Mouse (Mus musculus) limb, embryonic 15.5 days (tissue): ENCODE results near the gene Heatr5b. TPM values are rescaled to one million over a fixed set of nuclear protein-coding genes. Genes with fewer than 3 reads are reported as not detected.

Experiments used
- ATAC-seq: fragments of 200-750 bp; cut with Nextera tagmentation; 2 replicates; pipeline ENCODE4 v1.8.0; 2017; ENCODE audit warnings: low read depth, moderate TSS enrichment; ENCODE audit not compliant: insufficient number of reproducible peaks, low FRiP score, low TSS enrichment
- H3K27ac ChIP-seq: fragments of 300-500 bp; sonication (generic); 2 replicates; pipeline ENCODE4 v1.5.1; 2015; ENCODE audit warnings: moderate library complexity, mild to moderate bottlenecking, inconsistent platforms
- H3K27me3 ChIP-seq: fragments of 300-500 bp; sonication (generic); 2 replicates; pipeline ENCODE4 v1.6.1; 2015; ENCODE audit warnings: inconsistent platforms
- H3K36me3 ChIP-seq: fragments of 300-500 bp; sonication (generic); 2 replicates; pipeline ENCODE4 v1.6.1; 2015; ENCODE audit warnings: inconsistent platforms
- H3K4me1 ChIP-seq: fragments of 300-500 bp; sonication (generic); 2 replicates; pipeline ENCODE4 v1.6.1; 2015; ENCODE audit warnings: inconsistent platforms
- H3K4me2 ChIP-seq: fragments of 300-500 bp; sonication (generic); 2 replicates; pipeline ENCODE4 v1.6.1; 2015; ENCODE audit warnings: mild to moderate bottlenecking, inconsistent platforms
- H3K4me3 ChIP-seq: fragments of 300-500 bp; sonication (generic); 2 replicates; pipeline ENCODE4 v1.5.1; 2015; ENCODE audit warnings: mild to moderate bottlenecking, inconsistent platforms
- H3K9ac ChIP-seq: fragments of 300-500 bp; sonication (generic); 2 replicates; pipeline ENCODE4 v1.6.1; 2015; ENCODE audit warnings: inconsistent platforms
- H3K9me3 ChIP-seq: fragments of 300-500 bp; sonication (generic); 2 replicates; pipeline ENCODE4 v1.6.1; 2016; ENCODE audit warnings: inconsistent platforms
- WGBS: fragments of 180-500 bp; shearing (Covaris S2); methylation state at CpG from one replicate; pipeline ENCODE4 v1.1.7; 2015; 5-methylcytosine and 5-hydroxymethylcytosine counted together
- polyA plus RNA-seq: library from polyadenylated mRNA; unstranded; fragments of >200 nt; fragmentation: Nextera tagmentation; extraction: Ambion mirVana; gene quantifications from 2 replicates; pipeline ENCODE4 v1.2.1, GENCODE M21; 2015

Gene Heatr5b
- polyA plus RNA-seq, 1 experiment from 2014 or later, result 12.0 TPM

DNA sequence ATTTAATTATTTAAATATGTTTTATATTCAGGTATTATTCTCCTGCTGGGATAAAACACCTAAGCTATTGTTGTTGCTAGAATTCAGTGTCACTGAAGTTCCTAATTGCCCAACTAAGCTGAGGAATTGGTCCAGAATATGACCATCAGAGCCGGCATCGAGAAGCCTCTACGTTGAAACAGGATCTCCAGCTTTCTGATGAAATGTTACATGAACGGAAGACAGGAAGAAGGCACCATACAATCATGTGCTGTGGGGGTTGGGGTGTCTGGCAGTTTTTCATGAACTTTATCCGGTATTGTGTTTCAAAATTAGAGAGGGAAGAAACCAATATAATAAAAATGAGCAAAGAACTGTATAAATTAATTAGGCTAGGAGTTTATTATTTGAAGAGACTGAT, 71.9 kb downstream of the Heatr5b start:
- no peaks in the 10 kb centered on the region for H3K9me3 ChIP-seq
- H3K9ac ChIP-seq, result no peak overlapping the region
- H3K4me3 ChIP-seq, result no peak overlapping the region
- WGBS, result 81% methylated on average over 5 of the region's 5 CpGs
- ATAC-seq, result no peak
- no peak overlapping the region for H3K4me2 ChIP-seq
- H3K27me3 ChIP-seq, result no peaks in the 10 kb centered on the region
- peaks cover 42% of the 10 kb centered on the region for H3K36me3 ChIP-seq
- no peak overlapping the region for H3K27ac ChIP-seq
- H3K4me1 ChIP-seq, result no peaks in the 10 kb centered on the region

DNA sequence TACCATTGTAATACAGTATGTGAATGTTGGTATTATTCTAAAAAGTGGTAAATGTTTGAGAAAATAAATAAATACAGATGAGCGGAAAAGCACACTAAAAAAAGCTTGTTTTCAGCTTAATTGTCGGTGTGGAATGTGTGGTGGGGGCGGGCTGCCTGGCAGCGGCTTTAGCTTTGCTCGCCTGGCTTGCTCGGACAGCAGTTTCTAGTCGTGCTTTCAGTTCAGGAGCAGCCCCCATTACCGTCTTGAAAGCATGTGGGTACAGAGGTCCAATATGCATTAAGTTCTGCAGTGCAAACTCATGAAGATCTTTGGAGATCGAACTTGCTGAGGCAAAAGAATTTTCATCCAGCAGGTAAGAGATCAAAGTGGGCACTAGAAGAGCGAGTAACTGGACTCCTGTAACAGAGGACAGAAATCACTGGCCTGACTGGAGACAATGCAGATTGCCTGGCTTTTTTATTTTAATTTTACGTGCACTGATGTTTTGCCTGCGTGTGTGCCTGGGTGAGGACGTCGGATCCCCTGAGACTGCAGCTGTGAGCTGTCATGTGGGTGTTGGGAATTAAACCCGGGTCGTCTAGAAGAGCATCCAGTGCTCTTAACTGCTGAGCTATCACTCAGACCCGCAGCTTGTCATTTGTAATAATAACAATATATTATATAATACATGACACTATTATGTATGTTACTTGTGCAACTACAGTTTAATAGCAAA, 82.1 kb downstream of the Heatr5b start:
- H3K27ac ChIP-seq, result no peak overlapping the region
- no peaks in the 10 kb centered on the region for H3K4me1 ChIP-seq
- WGBS, result 58% methylated on average over 17 of the region's 17 CpGs
- H3K27me3 ChIP-seq, result no peaks in the 10 kb centered on the region
- peaks cover 37% of the 10 kb centered on the region for H3K36me3 ChIP-seq
- no peak overlapping the region for H3K9ac ChIP-seq
- H3K4me3 ChIP-seq, result no peak overlapping the region
- no peaks in the 10 kb centered on the region for H3K9me3 ChIP-seq
- ATAC-seq, result no peak
- H3K4me2 ChIP-seq, result no peak overlapping the region

DNA sequence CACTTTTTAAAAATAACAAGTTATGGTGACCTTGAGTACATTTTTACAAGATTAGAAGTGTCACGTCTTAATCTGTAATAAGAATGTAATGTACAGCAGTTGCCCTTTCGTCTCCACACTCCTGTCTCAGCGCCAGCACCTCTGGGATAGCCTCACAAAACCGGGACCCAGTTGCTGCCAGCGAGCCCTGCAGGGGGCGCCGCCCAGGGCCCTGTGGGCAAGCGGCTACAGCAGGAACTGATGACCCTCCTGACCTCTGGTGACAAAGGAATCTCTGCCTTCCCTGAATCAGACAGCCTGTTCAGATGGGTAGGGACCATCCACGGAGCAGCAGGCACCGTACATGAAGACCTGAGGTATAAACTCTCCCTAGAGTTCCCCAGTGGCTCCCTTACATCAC, 83.1 kb downstream of the Heatr5b start:
- Histone ChIP-seq H3K4me3 (no peak overlapping the region), H3K4me2 (no peak overlapping the region), H3K27ac (no peak overlapping the region), H3K27me3 (no peaks in the 10 kb centered on the region), H3K9me3 (no peaks in the 10 kb centered on the region), H3K4me1 (no peaks in the 10 kb centered on the region), H3K9ac (no peak overlapping the region), H3K36me3 (peaks cover 30% of the 10 kb centered on the region)
- 68% methylated on average over 10 of the region's 10 CpGs for WGBS
- ATAC-seq, result no peak

DNA sequence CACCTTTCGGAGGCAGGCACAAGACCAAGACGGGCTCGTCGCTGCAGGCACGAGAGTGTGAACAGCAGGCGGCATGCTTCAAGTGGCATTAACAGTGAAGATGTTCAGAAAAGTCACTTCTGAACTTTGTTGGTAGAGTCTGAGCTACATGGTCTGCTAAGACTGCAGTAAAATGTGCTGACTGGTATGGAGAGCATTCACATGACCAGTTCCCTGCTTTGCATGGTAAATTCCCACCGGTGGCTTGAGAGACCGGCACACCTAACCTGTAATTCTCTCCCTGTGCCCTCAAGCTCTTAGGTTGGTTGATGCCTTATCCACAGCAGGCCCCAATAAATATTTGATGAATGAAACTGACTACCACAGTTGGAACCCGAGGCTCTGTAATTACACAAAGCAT, 86.7 kb downstream of the Heatr5b start:
- Histone ChIP-seq H3K4me3 (no peak overlapping the region), H3K9ac (no peak overlapping the region), H3K9me3 (no peaks in the 10 kb centered on the region), H3K4me2 (no peak overlapping the region), H3K27ac (no peak overlapping the region), H3K4me1 (no peaks in the 10 kb centered on the region), H3K27me3 (no peaks in the 10 kb centered on the region), H3K36me3 (peaks cover 14% of the 10 kb centered on the region)
- WGBS, result 68% methylated on average over 9 of the region's 9 CpGs
- ATAC-seq, result no peak

DNA sequence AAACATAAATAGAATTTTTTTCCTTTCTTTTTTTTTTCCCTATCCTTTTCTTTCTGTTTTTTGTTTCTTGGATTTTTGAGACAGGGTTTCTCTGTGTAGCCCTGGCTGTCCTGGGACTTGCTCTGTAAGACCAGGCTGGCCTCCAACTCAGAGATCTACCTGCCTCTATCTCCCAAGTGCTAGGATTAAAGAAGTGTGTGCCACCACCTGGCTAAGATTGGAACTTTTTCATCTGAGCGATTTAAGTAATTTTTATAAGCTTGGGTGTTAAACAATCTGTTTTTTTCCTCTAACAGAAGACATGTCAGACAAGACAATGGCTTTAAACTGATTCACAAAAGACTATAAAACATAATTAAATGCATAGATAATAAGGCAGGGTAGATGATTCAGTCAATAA, 96.7 kb downstream of the Heatr5b start:
- H3K9ac ChIP-seq, result no peak overlapping the region
- no peaks in the 10 kb centered on the region for H3K9me3 ChIP-seq
- ATAC-seq, result no peak
- H3K4me3 ChIP-seq, result no peak overlapping the region
- no peak overlapping the region for H3K4me2 ChIP-seq
- peaks cover 17% of the 10 kb centered on the region for H3K4me1 ChIP-seq
- H3K27me3 ChIP-seq, result no peaks in the 10 kb centered on the region
- WGBS, result 38% methylated on average over 1 of the region's 1 CpGs
- no peak overlapping the region for H3K27ac ChIP-seq
- no peaks in the 10 kb centered on the region for H3K36me3 ChIP-seq

DNA sequence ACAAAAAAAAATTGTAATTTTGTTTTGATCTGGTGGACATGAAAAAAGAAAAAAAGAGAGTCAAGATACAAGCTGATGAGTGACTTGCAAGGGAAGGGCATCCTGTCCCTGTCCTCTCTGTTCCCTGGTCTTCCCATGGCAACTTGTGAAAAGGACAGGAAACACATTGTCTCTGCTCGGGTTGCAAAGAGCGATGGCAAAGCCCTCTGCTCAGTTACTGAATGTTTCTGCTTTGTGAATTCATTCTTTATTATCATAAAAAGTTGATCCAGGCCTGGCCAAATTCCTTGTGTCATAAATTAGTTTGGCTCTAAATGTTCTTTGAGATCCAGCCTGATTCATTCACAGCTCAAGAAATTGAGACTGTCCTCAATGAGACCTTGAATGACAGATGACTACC, 97.4 kb downstream of the Heatr5b start:
- no peak overlapping the region for H3K4me3 ChIP-seq
- H3K9me3 ChIP-seq, result no peaks in the 10 kb centered on the region
- no peak overlapping the region for H3K27ac ChIP-seq
- WGBS, result 49% methylated on average over 2 of the region's 2 CpGs
- peaks cover 17% of the 10 kb centered on the region for H3K4me1 ChIP-seq
- no peaks in the 10 kb centered on the region for H3K27me3 ChIP-seq
- no peaks in the 10 kb centered on the region for H3K36me3 ChIP-seq
- ATAC-seq, result no peak
- H3K4me2 ChIP-seq, result no peak overlapping the region
- H3K9ac ChIP-seq, result no peak overlapping the region

DNA sequence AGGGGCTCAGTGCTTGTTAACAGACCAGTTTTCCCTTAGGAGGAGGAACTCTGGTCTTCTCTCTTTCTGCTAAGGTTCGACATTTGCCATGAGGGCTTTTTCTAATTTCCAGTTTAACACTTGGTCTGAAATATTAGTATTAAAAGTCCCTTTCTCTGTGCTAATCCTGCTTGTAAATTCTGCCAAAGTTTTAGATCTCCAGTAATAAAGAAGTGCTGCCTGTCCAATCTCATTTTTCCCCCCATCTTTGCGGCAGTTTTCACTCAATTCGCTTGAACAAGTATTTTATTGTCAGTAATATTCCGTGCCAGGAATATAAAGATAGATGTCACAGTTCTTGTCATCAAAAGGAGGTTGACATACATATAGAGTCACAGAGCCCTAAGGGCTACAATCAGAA, 98.1 kb downstream of the Heatr5b start, which contains the start of gene Strn:
Gene Strn, minus strand, starts transcription at position 101 of the 400 bp plus-strand sequence.
- Histone ChIP-seq H3K9ac (peak within 1 kb of the TSS; percentile 98), H3K4me3 (peak within 1 kb of the TSS; percentile 98), H3K9me3 (no peaks in the 10 kb centered on the region), H3K36me3 (no peaks in the 10 kb centered on the region), H3K4me1 (peaks cover 18% of the 10 kb centered on the region), H3K4me2 (peak within 1 kb of the TSS; percentile 74), H3K27ac (peak within 1 kb of the TSS; percentile 94), H3K27me3 (no peaks in the 10 kb centered on the region)
- 27% methylated on average over 4 of the region's 4 CpGs for WGBS
- no peak for ATAC-seq

DNA sequence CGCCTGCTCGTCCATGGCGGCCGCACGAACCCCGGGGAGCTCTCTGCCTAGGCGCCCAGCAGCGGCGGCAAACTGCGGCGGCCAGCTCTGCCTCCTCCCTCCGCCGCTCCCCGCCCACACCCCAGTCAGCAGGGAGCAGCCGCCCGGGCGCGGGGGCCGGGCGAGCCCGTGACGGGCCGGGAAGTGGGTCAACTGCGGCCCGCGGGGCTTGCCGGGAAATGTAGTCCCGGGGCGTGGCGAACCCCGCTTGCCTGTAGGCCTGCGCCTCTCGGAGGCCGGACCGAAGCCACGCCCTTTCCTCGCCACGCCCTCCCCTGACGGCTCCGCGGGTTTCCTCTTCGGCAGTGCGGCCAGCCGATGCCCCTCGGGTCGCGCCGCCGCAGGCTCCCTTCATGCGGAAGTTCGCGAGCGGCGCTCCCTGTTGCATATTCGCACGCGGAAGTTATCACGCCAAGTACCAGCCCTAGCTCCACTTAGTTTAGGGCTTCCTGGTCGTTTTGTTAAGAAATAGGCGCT, 98.6 kb downstream of the Heatr5b start:
- H3K4me3 ChIP-seq, result peak overlapping the region; percentile 98

DNA sequence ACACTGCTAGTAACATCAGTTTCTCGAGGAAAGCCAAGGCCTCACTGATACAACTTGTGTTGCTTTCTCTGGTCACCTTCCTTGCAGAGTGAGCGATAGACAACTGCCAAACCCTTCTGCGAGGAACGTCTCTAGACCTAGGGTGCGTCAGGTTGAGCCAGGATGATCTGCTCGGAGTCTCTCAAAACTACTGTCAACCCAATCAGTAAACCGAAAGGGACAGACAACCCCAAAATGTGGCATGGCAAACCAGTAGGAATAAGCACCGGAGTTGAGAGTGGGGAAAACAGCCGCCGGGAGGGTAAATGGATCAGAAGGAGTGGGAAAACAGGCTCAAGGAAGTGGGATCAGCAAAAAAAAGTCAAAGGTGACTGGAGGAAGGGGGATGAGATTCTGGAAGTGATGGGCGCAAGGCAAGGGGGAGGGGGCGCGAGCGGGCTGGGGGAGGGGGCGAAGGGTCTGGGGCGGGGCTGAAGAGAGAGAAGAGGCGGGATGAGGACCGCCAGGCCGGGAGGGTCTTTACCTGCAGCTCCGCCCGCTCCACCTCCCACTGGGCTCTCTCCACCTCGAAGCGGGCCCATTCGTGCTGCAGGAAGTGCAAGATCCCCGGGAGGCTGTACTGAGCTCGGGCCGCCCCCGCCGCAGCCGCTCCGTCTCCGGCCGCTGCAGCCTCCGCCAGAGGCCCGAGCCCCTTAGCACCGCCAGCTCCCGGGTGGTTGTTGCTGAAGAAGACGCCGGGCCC, 99.3 kb downstream of the Heatr5b start:
- H3K27me3 ChIP-seq, result no peaks in the 10 kb centered on the region
- H3K27ac ChIP-seq, result peak overlapping the region; percentile 94
- H3K9ac ChIP-seq, result peak overlapping the region; percentile 98
- peak overlapping the region; percentile 53 for H3K4me2 ChIP-seq
- H3K4me1 ChIP-seq, result peaks cover 21% of the 10 kb centered on the region
- H3K4me3 ChIP-seq, result peak overlapping the region; percentile 98
- ATAC-seq, result peak; percentile 81
- no peaks in the 10 kb centered on the region for H3K9me3 ChIP-seq
- H3K36me3 ChIP-seq, result no peaks in the 10 kb centered on the region
- whole genome bisulfite sequencing, result under 1% methylated on average over 34 of the region's 39 CpGs

More for the DNA sequence above, 98.6 kb downstream of the Heatr5b start:
- Histone ChIP-seq H3K9me3 (no peaks in the 10 kb centered on the region), H3K4me2 (peak overlapping the region; percentile 74), H3K27ac (peak overlapping the region; percentile 94), H3K4me1 (peaks cover 21% of the 10 kb centered on the region), H3K27me3 (no peaks in the 10 kb centered on the region), H3K36me3 (no peaks in the 10 kb centered on the region), H3K9ac (peak overlapping the region; percentile 98)
- under 1% methylated on average over 49 of the region's 60 CpGs for WGBS
- peak; percentile 97 for ATAC-seq

DNA sequence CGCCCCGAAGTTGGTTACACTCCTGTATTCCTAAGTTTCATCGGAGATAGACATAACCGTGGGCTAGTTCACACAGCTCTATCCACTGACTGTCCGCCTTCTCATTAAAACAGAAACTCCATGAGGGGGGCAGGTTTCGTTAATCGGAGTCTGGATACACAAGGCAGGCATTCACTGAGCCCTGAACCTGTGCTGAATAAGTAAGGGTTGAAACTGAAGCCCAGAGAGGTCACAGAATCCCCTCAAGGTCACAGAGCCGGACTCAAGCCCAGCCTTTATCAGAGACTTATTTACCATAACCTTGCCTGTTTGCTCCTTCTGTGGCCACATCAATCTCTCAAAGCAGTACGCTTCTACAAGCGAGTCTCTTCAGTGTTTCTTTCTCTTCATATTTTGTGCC, 100.4 kb downstream of the Heatr5b start:
- Histone ChIP-seq H3K4me3 (peak overlapping the region; percentile 98; the same call in 1 of the 2 replicates), H3K4me1 (peaks cover 21% of the 10 kb centered on the region), H3K27ac (no peak overlapping the region), H3K36me3 (no peaks in the 10 kb centered on the region), H3K27me3 (no peaks in the 10 kb centered on the region), H3K9me3 (no peaks in the 10 kb centered on the region), H3K4me2 (peak overlapping the region; percentile 53), H3K9ac (no peak overlapping the region)
- ATAC-seq, result no peak
- WGBS, result 79% methylated on average over 10 of the region's 10 CpGs

DNA sequence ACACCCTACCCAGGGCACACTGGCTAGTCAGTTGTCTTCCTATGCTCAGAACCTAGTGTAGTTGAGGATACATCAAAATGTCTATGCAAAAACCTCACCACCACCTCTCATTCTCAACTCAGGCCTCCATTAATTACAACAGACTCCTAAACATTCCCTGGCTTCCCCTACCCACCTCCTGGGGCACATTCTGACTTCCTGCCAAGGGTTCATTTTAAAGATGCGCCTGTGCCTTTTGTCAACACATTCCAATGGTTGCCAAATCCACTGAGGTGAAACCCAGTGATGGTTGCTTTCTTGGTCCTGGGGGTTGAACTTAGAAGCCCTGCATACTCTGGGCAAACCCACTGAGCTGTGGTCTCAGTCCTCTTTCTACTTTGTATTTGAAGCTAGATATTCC, 103.1 kb downstream of the Heatr5b start:
- Histone ChIP-seq H3K4me1 (peaks cover 20% of the 10 kb centered on the region), H3K4me3 (no peak overlapping the region), H3K9me3 (no peaks in the 10 kb centered on the region), H3K27ac (no peak overlapping the region), H3K36me3 (no peaks in the 10 kb centered on the region), H3K4me2 (no peak overlapping the region), H3K9ac (no peak overlapping the region), H3K27me3 (no peaks in the 10 kb centered on the region)
- WGBS, result 60% methylated on average over 1 of the region's 1 CpGs
- ATAC-seq, result no peak
